Mouse (Mus musculus): ENCODE results near the gene Duoxa2.

Duoxa2 gene

GRCm38 (mm10) chr2:122351931-122352329 is 53.2 kb downstream of the Duoxa2 start:
- DNase-seq (ENCODE audit: low spot score) = peak; percentile 8
